Mouse (Mus musculus): Measurements from ENCODE around the gene Tlr8.
"Not testable (repeated sequence)": the region's sequence is repeated elsewhere in the genome, so short reads cannot be mapped to it uniquely, and the experiment has no call there.

The Tlr8 gene

GRCm38 (mm10) chrX:167264086-167264485 is at the start of gene Tlr8:
Tlr8 (minus strand) TSS chrX:167264329.
- no peak for ATAC-seq (ENCODE audit: insufficient number of reproducible peaks, low FRiP score, low TSS enrichment)

DNA sequence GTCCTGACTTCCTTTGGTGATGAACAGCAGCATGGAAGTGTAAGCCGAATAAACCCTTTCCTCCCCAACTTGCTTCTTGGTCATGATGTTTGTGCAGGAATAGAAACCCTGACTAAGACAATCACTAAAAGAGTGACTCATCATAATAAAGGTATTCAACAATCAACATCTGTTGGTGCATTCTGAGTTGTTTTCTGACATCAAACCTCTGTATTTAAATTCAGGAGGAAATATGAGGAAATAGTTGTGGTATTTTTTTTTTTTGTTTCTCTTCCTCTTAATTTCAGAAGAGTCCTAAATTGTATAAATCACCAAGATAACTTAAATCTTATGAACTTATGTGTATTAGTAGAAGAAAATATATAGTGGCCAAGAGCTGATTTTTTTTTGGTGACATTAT is 37.9 kb upstream of the Tlr8 start:
- ATAC-seq (ENCODE audit: insufficient number of reproducible peaks, low FRiP score, low TSS enrichment): not testable (repeated sequence)

DNA sequence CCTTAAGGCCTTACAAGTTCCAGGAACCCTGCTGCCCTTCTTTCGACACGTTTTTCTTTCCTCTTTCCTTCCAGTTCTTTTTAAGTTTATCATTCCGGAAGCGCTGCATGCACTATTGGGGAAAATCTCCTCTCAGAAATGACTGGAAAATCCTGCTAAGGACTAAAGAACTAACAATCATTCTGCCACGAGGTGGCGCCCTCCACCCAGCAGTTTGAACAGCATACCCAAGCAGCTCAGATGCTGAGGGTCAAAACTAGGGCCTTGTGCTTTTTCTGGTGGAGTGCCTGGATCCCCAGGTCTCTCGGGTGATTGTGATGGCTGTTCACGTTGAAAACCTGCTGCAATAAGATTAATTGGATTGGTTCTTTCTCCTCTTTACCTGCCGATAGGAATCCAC is 12.8 kb upstream of the Tlr8 start:
- ATAC-seq (ENCODE audit: insufficient number of reproducible peaks, low FRiP score, low TSS enrichment): no peak; the same call in 1 of the 2 replicates

DNA sequence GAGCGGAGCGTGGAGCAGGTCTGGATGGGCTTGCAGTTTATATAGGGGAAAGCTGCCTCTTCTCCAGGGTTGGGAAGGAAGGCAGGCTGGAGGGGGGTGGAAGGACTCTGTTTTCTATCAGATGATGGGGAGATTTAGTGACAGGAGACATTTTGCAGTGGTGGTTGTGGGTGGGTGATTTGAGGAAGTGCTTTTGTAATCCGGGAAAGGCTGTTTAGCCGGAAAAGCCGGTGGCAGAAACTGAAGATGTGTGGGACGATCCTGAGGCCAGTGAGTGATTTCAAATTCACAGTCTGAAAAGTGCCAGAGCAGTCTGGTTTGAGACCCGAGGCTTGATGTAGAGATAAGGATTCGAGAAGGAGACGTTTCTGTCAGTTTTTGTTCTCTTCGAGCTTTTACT is 12.4 kb upstream of the Tlr8 start:
- no peak for ATAC-seq (ENCODE audit: insufficient number of reproducible peaks, low FRiP score, low TSS enrichment)

DNA sequence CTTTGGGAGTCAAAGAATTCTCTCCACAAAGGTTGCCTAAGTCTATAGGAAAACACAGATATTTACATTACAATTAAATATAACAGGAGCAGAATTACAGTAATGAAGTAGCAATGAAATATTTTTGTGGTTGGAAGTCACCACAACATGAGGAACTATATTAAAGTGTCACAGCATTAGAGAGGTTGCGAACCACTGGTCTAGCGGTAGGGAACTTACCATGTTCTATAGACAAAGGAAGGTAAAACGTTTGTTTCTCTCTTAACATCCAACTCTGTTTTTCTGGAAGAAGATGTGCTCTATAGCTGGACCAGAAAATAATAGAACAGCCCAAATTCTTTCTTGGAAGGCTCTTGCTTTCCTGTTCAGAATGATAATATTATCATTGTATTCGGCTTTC is 599 bp downstream of the Tlr8 start:
- ATAC-seq (ENCODE audit: insufficient number of reproducible peaks, low FRiP score, low TSS enrichment): no peak

DNA sequence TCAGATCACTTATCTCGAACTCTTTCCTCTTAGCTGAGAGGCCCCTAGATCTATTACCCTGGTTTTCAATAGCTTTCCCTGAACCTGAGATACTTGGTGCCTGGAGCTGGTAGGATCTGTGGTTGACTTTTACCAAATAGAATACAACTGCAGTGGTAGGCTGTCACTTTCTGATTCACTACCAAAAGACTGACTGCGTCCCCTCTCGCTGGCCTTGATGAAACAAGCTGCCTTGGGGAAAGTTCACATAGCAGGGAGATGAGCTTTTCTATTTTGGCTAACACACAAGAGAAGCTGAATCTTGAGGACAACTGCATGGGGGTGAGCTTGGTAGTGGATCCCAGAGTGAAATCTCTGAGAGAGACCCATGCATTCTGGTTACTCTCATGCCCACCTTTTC is 22.4 kb downstream of the Tlr8 start:
- no peak for ATAC-seq (ENCODE audit: insufficient number of reproducible peaks, low FRiP score, low TSS enrichment)

DNA sequence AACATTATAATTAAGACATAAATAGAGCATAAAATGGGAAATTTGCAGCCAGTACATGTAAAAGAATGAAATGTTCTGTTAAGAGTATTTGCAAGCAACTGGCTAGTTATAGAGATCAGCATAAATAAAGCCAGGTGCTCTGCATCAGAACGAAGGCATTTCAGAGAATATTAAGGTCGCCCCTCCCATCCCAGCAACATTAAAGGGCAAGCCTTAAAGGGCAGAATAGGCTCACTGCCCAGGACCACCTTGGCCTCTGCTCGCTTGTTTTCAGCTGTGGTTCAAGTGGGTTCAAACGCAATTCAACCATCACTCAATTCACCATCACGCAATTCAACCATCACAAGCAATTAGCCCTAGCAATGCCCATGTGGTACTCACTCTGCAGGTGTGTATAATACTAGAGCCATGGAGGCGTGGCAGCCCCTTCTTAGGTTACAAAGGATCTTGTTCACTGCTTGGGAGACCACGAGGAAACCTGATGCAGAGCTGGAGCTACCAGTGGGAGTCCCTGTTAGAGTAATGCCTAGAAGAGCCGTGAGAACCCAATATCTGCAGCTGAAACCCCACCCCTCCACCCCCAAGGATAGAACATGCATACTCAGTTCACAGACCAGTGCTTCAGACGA is 24.7 kb downstream of the Tlr8 start:
- ATAC-seq (ENCODE audit: insufficient number of reproducible peaks, low FRiP score, low TSS enrichment): no peak

- peak; percentile 83 for ATAC-seq (ENCODE audit: insufficient number of reproducible peaks, low FRiP score, low TSS enrichment)
Observed at GRCm38 (mm10) chrX:167233104-167233687, 30.9 kb downstream of the Tlr8 start.

DNA sequence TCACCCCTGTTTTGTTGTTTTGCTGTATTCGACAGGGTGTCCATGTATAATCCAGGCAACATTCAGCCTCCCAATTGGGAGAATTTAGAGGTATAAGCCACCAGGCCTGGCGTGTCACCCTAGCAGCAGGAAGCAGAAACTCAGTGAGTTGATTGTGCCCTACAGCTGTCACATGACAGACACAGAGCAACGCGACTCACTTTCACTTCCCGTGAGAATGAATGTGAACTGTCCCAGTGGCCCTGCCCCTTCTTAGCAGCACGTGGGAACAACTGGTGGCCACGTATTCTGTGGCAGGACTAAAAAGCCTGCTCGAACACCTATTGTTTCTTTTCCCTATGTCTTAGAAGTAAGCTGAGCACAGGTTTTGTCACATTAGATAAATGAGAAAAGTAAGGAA is 33.0 kb downstream of the Tlr8 start:
- no peak for ATAC-seq (ENCODE audit: insufficient number of reproducible peaks, low FRiP score, low TSS enrichment)

GRCm38 (mm10) chrX:167229819-167230218 is 34.3 kb downstream of the Tlr8 start:
- ATAC-seq (ENCODE audit: insufficient number of reproducible peaks, low FRiP score, low TSS enrichment): no peak

DNA sequence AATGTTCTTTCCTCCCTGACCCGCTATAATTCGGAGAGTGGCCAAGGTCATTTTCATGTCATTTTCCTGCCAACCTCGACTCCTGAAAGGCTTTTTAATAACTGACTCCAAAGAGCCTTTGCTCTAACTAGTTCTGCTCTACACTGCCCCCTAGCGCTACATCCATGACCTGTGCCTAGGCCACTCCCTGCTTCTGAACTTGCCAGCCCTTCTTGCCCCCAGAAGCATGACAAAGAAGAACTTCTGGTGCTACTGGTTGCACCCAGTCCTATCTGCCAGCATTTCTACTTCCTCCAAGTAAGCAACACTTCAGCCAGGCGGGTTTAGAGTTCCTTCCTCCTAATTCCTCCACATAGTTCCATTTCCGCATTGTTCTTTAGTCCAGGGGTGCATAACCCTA is 34.9 kb downstream of the Tlr8 start:
- ATAC-seq (ENCODE audit: insufficient number of reproducible peaks, low FRiP score, low TSS enrichment): 0 out of 2 replicates have a peak, but pooled peaks have one; percentile 40

GRCm38 (mm10) chrX:167227756-167228155 is 36.4 kb downstream of the Tlr8 start:
- ATAC-seq (ENCODE audit: insufficient number of reproducible peaks, low FRiP score, low TSS enrichment): no peak

DNA sequence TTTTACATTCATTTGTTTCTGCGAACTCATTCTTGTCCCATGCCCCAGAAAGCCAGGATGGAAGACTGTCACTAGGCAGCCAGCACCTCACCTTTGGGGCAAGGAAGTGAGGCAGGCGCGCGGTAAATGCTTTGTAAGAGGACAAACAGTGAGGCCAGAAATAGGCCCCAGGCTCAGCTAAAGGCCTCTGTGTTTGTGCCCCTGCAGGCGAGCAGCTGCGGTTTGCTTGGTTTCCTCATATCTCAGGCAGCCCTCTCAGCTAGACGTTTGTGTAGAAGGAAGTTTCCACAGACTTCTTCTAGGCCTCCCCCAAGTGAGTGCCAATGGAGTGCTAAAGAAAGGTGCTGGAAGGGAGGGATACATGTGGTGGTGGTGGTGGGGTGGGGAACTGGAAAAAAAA is 37.0 kb downstream of the Tlr8 start:
- ATAC-seq (ENCODE audit: insufficient number of reproducible peaks, low FRiP score, low TSS enrichment): no peak

DNA sequence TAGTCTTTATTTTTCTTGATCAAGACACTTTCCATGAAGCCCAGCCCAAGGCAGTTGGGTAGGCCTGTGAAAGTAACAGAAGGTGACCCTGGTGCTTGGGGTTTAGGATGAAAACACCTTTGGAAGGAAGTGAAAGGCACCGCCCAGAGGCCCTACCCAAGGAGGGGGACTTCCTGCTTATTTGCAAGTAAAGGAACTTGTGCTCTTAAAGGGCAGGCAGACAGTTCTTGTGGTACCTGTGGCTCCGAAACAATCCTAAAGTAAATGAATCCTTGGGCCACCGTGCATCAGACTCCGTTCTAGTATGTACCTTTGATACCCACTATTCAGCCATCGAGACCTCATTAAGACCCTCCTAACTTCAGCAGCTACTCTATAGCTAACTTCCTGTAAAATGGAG is 37.6 kb downstream of the Tlr8 start:
- ATAC-seq (ENCODE audit: insufficient number of reproducible peaks, low FRiP score, low TSS enrichment): no peak

- ATAC-seq (ENCODE audit: insufficient number of reproducible peaks, low FRiP score, low TSS enrichment): no peak
Observed at GRCm38 (mm10) chrX:167212707-167213106, 51.4 kb downstream of the Tlr8 start.

GRCm38 (mm10) chrX:167211871-167212555 is 52.1 kb downstream of the Tlr8 start:
- no peak for ATAC-seq (ENCODE audit: insufficient number of reproducible peaks, low FRiP score, low TSS enrichment)

DNA sequence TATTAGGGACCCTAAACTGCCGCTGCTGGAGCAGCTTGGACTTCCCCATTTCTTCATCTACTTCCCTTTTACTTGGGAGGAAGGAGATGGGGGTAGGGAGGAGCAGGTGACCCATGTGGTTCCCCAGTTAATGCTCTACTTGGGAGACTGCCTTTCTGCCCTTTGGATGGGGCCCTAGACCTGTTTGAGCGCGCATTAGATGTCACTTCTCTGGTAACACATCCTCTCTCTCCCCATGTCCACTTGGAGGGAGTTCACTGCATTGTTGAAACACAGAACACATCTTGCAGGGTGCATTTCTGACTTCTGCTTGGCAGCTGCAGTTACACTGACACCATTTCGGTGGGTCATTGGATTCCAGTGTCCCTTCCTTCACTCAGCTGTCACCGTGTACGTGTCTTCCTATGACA is 53.8 kb downstream of the Tlr8 start:
- ATAC-seq (ENCODE audit: insufficient number of reproducible peaks, low FRiP score, low TSS enrichment): no peak

GRCm38 (mm10) chrX:167209828-167210227 is 54.3 kb downstream of the Tlr8 start:
- no peak for ATAC-seq (ENCODE audit: insufficient number of reproducible peaks, low FRiP score, low TSS enrichment)

DNA sequence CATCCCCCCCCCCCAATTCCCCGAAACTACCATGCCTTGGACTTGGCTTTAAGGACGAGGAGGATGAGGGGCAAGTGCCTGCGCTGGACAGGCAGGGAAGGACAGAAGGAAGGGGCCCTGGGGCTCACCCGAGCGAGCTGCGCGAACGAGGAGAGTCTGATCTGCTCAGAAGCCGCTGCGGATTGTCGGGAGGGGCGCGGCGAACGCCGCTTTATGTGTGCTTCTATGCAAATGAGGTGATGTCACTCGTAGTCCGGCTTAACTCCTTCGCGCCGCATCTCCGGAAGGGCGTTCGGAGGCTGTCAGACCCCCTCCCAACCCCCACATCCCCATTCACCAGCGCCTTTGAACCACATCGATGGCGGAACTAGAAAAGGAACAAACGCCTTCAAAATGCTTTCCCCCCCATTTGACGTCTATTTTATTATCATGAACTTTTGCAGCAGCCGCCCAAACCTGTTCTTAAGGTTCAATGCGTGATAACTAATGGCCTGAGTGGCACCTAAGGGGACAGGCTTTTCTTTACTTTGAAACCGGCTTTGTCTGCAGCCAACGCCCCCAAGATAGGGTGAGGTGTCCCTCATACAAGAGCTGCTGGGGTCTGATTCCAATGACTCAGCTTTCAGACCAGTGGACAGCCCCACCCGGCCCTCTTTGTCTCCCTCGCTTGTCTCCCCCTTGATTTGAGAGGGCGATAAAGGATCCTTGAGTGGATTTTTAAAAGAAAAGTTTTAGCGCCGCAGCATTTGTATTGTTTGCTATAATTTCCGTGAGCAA is 55.0 kb downstream of the Tlr8 start, which contains the start of gene Tmsb4x:
TSS of gene Tmsb4x (minus strand) at position 338 of the 777 bp plus-strand sequence.
- peak; percentile 90 for ATAC-seq (ENCODE audit: insufficient number of reproducible peaks, low FRiP score, low TSS enrichment)

DNA sequence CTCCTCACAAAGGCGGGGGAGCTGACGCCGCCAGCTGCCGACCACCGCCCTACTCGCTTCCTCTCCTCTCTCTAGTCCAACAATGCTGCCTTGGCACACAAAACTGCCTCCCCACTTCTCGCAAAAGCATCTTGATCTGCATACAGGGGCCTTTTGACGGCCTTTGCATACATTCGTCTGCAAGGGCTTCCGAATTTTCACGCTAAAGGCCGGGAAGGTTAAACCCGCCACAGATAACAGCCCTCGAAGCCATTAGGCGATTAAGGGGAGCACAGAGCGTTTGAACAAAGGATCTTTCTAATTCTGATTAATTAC is 55.7 kb downstream of the Tlr8 start:
- no peak for ATAC-seq (ENCODE audit: insufficient number of reproducible peaks, low FRiP score, low TSS enrichment)
